Mouse (Mus musculus) heart, postnatal 10 days (tissue): ENCODE data around the gene Adcy7. TPM values are rescaled to one million over a fixed set of nuclear protein-coding genes. Genes with fewer than 3 reads are reported as not detected.

Experiments used
- DNase-seq, 2 experiments: peaks; one replicate each; pipeline ENCODE4 v3.0.0; 2021
- intact Hi-C: fragments of 180-260 bp; cut with DNase I; formaldehyde crosslinking; loops from one replicate; pipeline ENCODE4 v1.15.1; 2025
- total RNA-seq, 2 experiments: library from RNA; stranded (reverse); gene quantifications; 2 replicates each; pipeline ENCODE4 v1.2.3; 2021

Adcy7 gene
- 10 to 100 TPM in 1 of 2 experiments, 1 to 10 TPM in 1; 8.5 to 10.5 TPM for total RNA-seq

DNA sequence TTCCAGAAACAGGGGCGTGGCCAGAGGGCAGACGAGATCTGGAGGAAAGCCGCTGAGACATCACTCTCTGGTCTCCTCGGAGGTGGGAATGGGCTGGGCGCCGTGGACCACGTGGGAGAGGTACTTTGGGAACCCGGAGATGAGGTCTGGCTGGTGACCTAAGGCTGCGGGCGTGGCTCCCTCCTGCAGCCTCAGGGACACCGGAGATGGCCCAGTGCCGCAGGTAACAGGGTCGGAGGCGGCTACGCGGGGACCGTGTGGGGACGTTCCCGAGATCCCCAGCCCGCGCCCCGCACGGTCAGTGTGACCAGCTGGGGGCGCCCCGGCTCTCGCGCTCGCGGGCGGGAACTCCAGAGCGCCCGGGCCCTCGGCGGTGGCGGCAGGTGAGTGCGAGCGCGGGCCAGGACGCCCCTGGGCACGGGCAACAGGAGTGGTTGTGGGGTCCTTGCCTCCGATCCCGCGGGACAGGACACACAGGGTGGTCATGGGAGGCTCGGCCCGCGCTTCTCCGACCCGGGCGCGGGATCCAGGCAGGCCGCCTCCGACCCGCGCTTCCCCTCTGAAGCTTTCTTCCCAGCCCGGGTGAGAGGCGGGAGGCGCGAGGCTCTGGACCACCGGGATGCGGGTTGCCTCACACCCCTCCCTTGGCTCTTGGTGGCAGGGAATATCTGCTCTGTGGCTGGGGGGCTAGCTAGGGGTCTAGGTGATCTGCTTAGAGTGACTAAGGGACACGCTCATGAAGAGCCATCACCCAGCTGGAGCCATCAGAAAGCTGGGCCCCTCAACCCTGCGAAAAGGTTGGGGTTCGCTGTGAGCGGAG lies at the start of gene Adcy7:
Adcy7 (plus strand) TSS at position 173 of the 820 bp plus-strand sequence.
- peak; percentile 64 to 69 for DNase-seq
- intact Hi-C loops, result no loop called here

DNA sequence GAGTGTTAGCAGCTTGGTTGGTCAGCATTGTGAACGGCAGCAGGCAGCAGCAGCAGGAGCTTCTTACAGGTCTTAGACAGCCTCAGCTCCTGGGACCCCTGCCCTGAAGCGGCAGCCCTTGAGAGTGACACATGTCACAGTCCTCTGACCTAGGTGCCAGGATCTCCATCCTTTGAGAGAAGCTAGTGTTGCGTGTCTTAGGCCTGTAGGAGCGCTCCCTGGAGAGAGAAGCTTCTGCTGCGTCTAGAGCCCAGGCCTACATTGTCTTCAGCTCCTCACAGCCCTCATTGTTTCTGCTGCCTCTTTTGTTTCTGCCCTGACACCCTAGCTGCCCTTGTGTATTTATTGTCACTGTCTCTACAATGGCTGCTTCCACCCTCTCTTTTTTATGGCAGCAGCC lies 46.8 kb upstream of the Adcy7 start:
- intact Hi-C loops, result no loop called here
- no peak for DNase-seq

DNA sequence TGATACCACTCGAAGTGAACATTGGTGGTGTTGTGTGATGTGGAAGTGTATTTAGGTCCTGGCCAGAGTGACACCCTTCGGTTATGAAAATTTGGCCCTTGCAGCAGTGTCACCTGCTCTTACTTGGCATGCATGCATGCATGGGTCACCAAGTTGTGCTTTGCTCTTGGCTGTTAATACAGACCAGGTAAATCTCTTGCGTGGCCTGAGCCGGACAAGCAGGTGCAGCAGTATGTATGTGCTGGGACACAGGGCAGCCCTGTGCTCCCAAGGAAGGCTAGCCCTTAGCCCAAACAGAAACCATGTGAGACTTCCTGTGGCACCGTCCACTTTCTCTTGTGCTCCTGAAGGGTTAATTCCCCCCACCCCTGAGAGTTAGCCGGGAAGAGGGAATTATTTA lies 44.4 kb upstream of the Adcy7 start:
- peak in 1 of 2 experiments; percentile 12 for DNase-seq
- intact Hi-C loops, result no loop called here

DNA sequence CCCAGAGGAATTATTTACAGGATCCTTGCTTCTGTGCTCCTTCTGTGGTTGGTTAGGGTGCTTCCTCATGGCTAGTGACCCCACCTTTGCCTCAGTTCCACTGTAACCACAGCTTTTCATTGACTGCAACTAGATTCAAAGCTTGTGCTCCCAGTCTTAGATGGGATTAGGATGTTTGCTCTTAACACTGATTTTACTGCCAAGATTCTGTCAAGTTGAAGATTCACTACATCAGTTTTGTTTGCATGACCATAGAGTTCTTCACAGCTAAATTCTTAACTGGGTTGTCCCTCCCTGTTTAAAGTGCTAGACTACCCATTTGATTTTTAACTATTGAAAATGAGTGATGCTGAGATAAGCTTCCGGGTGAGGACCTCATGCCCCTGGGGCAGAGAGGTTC lies 43.9 kb upstream of the Adcy7 start:
- DNase-seq, result no peak
- intact Hi-C loops, result no loop called here

DNA sequence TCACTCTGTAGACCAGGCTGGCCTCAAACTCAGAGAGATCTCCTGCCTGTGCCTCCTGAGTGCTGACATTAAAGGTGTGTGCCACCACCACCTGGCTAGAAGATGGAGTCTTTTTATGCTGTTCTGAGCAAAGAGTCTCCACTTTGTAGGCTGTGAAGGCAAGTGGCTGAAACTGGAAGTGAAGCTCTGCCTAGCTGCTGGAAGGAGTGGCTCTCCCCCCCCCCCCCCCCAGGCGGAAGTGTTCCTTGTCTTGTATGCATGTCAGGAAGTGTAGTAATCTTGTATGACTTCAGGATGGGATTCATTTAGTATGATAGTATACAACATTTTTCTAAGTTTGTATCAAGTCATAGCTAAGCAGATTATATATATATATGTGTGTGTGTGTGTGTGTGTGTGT lies 43.4 kb upstream of the Adcy7 start:
- DNase-seq, result no peak
- intact Hi-C loops, result no loop called here

DNA sequence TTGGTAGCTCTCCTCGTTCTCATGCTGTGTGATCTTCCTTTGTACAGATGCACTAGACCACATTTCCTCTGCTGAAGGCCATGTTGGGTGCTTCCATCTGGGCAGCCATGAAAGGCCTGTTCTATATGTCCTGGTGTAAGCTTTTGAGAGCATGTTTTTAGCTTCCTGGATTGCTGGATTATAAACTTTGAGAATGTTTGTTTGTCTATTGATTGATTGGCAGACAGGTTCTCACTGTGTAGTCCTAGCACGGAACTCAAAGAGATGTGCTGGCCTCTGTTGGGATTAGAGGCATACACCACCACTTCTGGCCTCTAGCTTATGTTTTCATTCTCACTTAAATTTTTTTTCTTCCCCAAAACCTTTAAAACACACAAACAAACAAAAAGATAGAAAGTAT lies 35.5 kb upstream of the Adcy7 start:
- no peak for DNase-seq
- intact Hi-C loops, result no loop called here

DNA sequence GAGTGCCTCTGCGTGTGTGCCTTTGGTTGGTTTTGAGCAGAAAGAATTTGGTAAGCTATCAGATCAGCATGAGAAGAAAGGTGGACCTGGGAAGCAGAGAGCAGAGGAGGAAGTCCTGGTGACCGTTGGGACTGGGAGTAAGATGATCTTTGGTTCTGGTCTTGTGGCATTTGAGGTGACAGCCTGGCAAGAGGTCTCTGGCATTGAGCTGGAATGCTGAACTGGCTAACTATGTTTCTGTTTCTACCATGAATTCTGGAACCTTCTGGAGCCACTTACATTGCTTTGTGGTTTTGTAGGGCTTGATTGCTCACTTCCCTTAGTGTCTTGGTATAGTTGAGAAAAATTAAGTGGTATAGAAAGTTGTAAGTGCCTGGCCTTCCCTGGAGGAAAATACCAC lies 34.6 kb upstream of the Adcy7 start:
- no peak for DNase-seq
- intact Hi-C loops, result no loop called here

DNA sequence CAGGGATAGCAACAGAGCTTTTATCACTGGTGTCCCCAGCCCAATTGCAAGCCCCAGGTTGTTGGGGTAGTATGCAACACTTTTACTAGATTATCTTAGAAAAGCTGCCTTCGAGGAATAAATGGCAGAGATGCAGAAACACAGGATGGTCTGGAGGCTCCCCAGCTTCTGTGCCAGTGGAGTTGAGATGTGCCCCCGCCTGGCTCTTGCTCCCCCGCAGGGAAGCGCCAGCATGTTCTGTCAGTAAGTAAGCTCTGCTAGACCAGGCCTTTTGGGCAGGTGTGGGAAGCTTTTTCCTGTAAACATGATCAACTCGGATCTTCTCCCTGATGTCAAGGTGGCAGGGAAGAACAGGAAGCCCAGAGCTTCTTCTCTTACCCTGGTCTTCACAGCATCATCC lies 32.9 kb upstream of the Adcy7 start:
- intact Hi-C loops, result no loop called here
- no peak for DNase-seq

DNA sequence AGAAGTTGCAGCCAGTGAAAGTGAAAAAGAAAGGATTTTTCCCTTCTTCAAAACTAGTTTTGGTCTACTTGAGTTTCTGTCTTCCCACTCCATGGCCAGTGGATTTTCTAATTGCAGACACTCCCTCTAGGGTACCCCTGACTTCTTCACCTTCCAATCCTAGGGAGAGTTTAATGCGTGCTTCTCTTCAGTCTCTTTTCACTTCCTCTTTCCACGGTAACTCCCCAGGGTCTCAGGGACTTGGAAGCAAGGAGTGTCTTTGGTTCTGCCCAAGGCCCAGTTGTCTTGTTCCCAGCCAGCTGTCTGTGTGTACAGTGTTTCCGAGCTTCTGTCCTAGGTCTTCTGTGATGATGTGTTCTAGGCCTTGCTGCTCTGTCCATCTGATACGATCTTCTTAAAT lies 30.3 kb upstream of the Adcy7 start:
- intact Hi-C loops, result loop anchor here (5.0 kb wide), 2 partner anchors 75 to 125 kb away; partner anchors contain the start of gene Cnep1r1
- no peak for DNase-seq

DNA sequence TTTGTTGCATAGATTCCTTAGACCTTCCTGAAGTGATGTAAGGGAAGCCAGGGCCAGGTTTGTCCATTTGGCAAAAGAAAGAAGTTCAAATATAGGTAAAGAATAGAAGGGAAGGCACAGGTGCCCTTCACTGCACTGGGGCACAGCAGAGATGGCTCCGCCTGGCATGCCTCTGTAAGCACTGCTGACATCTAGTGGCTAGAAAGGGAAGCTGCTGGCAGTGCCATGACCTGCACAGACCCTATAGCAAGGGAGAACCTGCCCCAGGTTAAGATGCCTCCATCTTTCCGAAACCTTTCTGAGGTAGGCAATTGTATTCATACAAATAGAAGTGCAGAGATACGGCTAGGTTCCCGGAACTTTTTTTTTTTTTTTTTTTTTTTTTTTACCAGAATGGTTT lies 27.9 kb upstream of the Adcy7 start:
- DNase-seq, result peak; percentile 71 to 76

DNA sequence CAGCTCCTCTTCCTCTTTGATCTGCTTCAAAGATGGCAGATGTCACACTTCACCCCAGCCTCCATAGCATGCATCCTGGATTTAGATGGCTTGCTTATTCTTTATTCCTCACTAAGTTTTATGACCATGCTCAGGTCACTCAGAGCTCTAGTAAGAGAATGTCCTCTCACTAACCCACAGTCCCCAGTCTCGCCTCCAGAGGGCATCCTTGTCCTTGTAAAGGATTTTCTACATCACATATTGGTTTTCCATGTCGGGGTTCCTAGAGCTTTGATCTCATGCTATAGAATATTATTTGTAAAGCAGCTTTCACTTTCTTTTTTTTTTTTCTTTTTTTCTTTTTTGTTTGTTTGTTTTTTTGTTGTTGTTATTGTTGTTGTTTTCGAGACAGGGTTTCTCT lies 19.4 kb upstream of the Adcy7 start:
- peak; percentile 40 to 65 for DNase-seq
- intact Hi-C loops, result no loop called here

More for the DNA sequence above, 27.9 kb upstream of the Adcy7 start:
- intact Hi-C loops, result loop anchor here (2.0 to 5.0 kb wide), 3 partner anchors 43 to 127 kb away; partner anchors contain the start of gene Cnep1r1

DNA sequence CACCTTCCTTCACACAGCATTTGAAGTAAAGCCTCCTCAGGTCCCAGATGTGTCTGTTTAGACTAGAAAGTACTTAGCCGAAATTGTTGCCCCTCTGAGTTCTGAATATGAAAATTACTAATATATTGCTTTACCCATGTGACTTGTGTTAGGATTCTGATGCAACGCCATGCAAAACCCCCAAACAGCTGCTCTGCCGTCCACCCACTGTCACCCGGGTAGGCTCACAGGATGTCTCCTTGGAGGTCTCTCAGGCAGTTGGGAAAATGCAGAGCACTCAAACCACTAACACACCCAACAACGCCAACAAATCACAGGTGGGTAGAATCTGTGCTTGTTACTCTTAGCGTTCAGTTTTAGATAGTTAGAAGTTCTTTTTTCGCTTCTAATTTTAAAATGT lies 17.2 kb upstream of the Adcy7 start:
- no peak for DNase-seq
- intact Hi-C loops, result no loop called here

DNA sequence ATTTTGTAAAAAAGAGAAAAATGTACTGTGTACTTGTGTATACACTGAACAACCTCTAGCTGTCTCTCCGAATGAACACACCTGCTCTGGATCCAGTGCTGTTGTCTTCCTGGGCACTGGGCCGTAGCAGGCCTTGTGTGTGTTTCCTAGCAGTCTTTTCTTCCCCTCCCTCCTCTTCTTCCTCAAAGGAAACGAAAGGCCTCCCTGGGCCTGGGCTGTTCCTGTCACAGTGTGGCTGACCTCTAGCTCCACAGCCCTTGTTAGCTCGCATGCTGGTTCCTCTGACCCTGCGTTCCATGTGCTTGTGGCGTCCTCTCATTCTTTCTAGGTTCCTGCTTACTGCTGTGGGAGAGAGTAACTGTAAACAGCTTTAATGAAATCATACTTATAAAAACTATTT lies 14.2 kb upstream of the Adcy7 start:
- no peak for DNase-seq
- intact Hi-C loops, result no loop called here

DNA sequence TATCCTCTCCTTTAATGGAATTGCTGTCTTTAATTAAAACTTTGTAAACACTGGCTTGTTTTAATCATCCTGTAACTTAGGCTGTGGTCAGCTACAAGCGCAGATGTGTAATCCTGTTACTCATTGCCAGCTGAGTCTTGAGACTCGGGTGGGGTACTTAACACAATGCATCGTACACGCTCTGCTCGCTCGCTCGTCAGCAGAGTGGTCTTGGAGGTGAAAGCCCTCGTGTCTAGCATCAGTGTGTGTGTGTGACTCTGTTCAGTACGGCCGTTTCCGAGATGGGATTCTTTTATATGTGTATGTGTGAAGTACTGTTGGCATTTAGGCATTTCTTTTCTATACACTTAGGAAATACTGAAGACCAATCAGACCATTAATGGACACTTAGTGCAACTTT lies 13.7 kb upstream of the Adcy7 start:
- intact Hi-C loops, result no loop called here
- no peak for DNase-seq

DNA sequence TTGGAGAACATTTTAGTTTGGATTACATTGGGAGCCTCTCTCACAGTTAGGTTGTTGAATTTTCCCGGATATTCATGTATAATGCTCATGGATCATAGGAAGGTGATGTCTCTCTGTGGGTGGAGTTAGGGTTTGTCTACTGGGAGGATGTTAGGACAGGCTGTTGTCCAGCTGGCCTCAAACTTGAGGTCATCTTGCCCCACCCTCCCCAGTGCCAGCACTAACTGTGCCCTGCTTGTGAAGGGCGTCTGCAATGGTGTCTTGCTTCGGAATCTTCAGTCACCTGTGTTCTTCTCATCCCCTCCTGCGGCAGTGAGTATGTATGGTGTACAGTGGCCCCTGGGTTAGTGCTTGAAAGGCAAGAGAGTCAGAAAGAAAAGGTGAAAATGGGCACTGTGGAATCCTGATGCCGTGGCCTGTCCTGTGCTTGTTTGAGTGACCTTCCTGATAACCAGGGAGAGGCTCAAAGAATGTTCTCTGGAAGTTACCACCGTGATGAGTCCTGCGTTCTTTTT lies 11.7 kb upstream of the Adcy7 start:
- intact Hi-C loops, result no loop called here
- no peak for DNase-seq

DNA sequence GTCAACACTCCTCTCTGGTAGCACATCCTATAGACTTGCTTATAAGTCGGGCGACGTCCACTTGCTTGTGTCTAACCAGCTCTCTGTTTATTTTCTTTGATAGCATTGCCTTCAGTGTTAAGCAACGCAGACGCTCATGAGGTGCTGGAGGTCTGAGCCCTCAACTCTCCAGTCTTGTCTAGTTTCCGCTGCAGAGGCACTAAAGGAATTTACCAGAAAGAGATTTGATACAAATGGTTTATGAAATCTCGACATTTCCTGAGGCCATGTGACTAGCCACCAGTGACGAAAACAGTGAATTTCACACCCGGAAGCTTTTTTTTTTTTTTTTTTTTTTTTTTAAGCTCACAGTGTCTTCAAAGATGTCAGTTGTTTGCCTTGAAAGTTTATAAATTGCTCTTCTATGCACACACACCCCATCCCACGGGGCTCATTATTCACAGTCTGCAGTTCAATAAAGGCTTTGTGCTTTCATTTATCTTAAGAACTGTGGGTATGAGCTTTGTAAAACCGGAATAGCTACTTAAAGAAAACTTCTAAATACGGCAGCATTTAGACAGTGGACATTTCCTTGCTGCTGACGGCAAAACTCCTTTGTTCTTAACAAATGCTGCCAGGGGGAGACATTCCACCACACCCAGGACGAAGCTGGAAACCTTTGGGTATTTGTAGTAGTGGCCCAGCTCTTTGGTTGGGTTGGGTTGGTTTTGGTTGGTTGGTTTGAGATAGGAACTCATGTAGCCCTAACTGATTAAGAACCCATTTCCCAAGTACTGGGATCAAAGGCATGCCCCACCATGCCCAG lies 9.2 kb upstream of the Adcy7 start:
- DNase-seq, result no peak
- intact Hi-C loops, result no loop called here

DNA sequence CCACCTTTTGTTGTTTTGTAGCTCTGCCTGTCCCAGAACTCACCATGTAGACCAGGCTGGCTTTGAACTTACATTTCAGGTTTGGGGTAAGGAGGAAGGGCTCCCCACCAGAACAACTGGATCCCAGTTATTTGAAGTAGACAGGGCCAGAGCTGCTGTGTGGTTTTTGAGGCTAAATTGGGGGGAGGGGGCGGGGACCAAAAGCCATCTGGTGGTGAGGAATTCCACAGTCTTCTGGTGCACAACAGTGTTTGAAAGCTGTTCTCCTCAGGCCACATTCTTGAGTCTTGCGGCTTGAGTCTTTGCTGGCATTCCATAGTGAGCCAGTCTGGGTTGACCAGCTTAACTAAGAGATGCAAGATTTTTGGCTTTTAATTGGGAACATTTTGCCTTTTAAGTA lies 6.7 kb upstream of the Adcy7 start:
- intact Hi-C loops, result loop anchor here (5.0 kb wide), 1 partner anchor 437 kb away; no protein-coding TSS in a partner anchor
- DNase-seq, result no peak

DNA sequence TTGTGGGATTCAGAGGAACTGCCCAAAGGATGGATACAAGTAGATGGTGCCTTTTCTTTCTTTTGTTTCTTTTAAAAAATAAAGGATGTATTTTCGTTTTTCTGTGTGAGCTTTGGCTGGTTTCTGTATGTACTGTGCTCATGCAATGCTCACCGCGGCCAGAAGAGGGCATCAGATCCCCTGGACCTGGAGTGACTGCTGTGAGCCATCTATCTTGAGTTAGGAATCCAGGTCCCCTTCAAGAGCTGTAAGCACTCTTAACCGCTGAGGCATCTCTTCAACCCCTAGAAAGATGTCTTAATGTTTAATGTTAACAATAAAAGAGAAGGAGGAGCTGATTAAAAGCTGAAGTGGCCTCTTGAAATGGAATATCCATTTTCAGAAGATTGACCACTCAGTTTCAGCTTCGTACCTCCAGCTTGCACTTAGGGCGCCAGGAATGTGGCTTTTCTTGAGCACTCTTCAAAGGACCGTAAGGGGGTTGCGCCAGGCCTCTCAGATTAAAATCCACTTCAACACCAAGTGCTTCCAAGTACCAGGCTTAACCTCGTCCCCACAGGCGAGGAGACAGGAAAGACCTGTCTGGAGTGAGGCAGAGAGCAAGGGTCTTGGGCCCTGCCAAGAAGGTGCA lies 5.9 kb upstream of the Adcy7 start:
- intact Hi-C loops, result loop anchor here (2.0 to 5.0 kb wide), 4 partner anchors 41 to 436 kb away; no protein-coding TSS in a partner anchor
- peak; percentile 87 to 93 for DNase-seq

DNA sequence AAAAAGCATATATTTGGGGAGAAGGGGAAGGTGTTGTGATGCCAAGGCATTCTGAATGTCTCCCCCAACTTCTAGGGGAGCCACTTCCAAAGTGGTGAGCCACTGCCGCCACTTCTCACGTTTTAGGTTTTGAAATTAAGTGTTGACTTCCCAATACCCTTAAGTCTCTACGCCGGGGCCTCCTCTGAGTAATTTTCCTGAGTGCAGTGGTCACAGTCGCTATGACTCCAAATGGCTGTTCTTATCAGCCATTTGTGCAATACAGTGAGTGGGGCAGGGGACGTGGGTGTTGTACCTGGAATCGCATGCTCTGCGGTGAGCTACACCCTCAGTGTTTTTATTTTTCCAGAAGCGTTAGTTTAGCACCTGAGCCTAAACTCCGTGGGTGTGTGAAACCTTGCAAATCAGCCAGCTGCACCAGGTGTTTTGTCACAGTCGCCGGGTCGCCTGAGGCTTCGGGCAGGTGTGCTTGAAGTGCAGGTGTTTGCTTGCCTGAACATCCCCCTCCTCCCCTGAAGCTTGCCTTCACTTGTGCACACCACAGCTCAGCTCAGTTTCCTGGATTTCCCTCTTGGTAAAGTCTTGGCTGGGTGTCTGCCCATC lies 5.3 kb upstream of the Adcy7 start:
- intact Hi-C loops, result loop anchor here (2.0 to 5.0 kb wide), 4 partner anchors 40 to 435 kb away; no protein-coding TSS in a partner anchor
- DNase-seq, result no peak

DNA sequence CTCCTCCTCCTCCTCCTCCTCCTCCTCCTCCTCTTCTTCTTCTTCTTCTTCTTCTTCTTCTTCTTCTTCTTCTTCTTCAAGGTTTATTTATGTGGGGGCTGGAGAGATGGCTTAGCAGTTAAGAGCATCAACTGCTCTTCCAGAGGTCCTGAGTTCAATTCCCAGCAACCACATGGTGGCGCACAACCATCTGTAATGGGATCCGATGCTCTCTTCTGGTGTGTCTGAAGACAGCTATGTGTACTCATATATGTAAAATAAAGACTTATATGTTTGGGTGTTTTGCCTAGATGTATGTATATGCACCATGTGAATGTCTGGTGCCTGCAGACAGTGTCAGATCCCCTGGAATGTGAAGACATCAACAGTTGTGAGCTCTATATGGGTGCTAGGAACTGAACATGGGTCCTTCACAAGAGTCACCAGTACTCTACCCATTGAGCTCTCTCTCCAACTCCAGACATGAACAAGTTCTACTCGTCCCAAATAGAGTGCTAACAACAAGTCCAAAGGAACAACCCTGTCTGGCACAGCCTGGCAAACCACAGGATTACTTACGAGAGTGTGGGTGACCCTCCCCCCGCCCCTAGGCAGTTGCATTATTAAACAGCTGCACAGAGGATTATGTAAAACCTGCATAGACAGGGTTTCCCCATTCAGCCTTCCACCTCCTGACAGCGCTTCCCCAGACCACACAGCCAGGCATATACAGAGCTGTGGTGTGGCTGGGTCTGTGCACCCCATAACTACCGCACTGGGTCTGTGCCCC lies 2.9 kb upstream of the Adcy7 start:
- intact Hi-C loops, result loop anchor here (5.0 kb wide), 1 partner anchor 433 kb away; no protein-coding TSS in a partner anchor
- no peak for DNase-seq
